Mouse (Mus musculus) cerebellum, adult 2 months (tissue): ENCODE measurements at regions not wholly inside any gene's neighbourhood (a gene's known extent, or its start where the extent isn't known, plus 50 kb on each side); places are given as distances from the start of the nearest gene placed in this dataset.

Experiments used
- DNase-seq, 2 experiments: peaks; one replicate each; pipeline ENCODE4 v3.0.0; 2021
- H3K27ac ChIP-seq: fragments of 200-500 bp; 2 replicates; pipeline ENCODE4 v1.5.1; 2012; ENCODE audit warnings: low read length, control low read depth, inconsistent platforms; ENCODE audit not compliant: insufficient read depth
- H3K27me3 ChIP-seq: fragments of 200-500 bp; 2 replicates; pipeline ENCODE4 v1.6.1; 2012; ENCODE audit warnings: inconsistent platforms, mild to moderate bottlenecking, low read length, moderate library complexity; ENCODE audit not compliant: control insufficient read depth, insufficient read depth
- H3K4me1 ChIP-seq: fragments of 200-500 bp; 2 replicates; pipeline ENCODE4 v1.6.1; 2011; ENCODE audit warnings: low read length; ENCODE audit not compliant: control insufficient read depth, insufficient read depth
- H3K4me3 ChIP-seq: fragments of 200-500 bp; replicated peaks from 2 replicates; pipeline ENCODE3; 2011; ENCODE audit warnings: mild to moderate bottlenecking, low read depth, low read length, control low read depth; ENCODE audit not compliant: insufficient read depth
- CTCF ChIP-seq: fragments of 200-500 bp; IDR thresholded peaks from 2 replicates; pipeline ENCODE4 v1.5.1; 2011; ENCODE audit warnings: low read depth, mild to moderate bottlenecking, control low read depth, low read length, moderate library complexity, borderline replicate concordance; ENCODE audit not compliant: insufficient read depth
- POLR2A ChIP-seq: fragments of 200-500 bp; IDR thresholded peaks from 2 replicates; pipeline ENCODE4 v1.6.1; 2011; ENCODE audit warnings: low read length, control low read depth, borderline replicate concordance; ENCODE audit not compliant: insufficient read depth
- WGBS: fragments of 180-500 bp; shearing (Covaris S2); methylation state at CpG from one replicate; pipeline ENCODE4 v1.1.7; 2018; 5-methylcytosine and 5-hydroxymethylcytosine counted together

DNA sequence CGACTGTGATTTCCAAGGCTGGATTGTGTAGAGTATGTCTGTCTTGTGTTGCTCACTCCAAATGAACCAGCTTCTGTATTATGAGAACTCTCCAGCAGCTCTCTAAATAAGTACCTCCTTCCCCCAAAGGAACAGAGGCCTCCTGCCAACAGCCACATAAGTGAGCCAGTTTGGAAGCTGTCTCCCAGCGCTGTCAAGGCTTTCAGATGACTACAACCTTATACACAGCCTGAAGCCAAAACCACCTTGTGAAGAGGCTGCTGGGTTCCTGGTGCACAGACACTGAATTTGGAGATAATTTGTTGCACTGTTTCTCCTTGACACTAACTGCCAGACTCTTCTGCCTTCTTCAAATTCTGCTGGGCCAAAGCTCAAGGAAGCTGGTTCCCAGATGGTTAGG, 125.4 kb upstream of the Clstn2 start:
- WGBS, result 55% methylated on average over 2 of the region's 2 CpGs
- Histone ChIP-seq H3K4me1 (no peaks in the 10 kb centered on the region), H3K27ac (no peak overlapping the region), H3K4me3 (no peak overlapping the region), H3K27me3 (no peaks in the 10 kb centered on the region)
- TF ChIP-seq CTCF, result no peak
- DNase-seq, result peak in 1 of 2 experiments; percentile 10

DNA sequence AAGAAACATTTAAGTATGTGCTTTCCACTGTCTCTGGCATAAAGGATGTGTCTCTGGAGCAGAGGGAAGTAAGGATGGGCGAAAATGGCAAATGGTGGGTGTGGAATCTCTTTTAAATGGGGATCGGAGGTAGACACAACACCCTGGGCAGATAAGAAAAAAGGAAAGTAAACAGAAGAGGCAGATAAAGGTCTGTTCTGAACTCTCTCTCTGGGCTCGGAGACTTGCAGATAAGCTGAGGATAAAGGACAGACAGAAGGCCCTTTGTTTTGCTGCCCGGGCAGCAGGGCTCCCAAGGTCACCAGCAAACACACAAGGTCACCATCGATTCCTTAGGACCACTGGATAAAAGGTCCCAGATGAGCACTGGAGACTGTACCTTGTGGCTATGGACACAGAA, 122.7 kb upstream of the Nmnat3 start:
- H3K27ac ChIP-seq, result no peak overlapping the region

DNA sequence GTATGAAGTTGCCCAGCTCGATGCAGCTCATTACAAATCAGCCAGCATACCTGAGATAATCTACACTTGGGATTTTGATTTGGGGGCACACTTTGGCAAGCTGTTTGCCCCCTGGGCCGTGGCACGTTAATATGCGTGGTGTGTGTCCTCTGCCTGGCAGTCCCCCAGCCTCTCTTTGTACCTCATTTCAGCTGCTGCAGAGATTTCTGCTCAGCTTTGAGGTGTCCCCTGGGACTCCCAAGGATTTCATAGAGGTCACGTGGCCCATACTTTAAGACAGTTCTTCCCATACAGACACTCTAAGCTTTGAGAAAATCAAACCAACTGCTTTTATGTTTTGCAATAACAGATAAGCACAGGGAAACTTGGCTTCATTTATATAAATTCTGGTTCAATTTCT, 113.2 kb upstream of the Nmnat3 start:
- WGBS, result 45% methylated on average over 5 of the region's 5 CpGs
- Histone ChIP-seq H3K4me1 (no peaks in the 10 kb centered on the region), H3K4me3 (no peak overlapping the region), H3K27me3 (no peaks in the 10 kb centered on the region), H3K27ac (no peak overlapping the region)
- no peak for DNase-seq
- no peak for TF ChIP-seq CTCF
- no peak for TF ChIP-seq POLR2A

More for the DNA sequence above, 122.7 kb upstream of the Nmnat3 start:
- TF ChIP-seq POLR2A (no peak), CTCF (no peak)
- DNase-seq, result no peak
- H3K4me1 ChIP-seq, result no peaks in the 10 kb centered on the region
- WGBS, result 62% methylated on average over 5 of the region's 5 CpGs
- no peak overlapping the region for H3K4me3 ChIP-seq
- no peaks in the 10 kb centered on the region for H3K27me3 ChIP-seq

GRCm38 (mm10) chr9:98176701-98177380, 110.4 kb upstream of the Nmnat3 start:
- 61% methylated on average over 7 of the region's 7 CpGs for WGBS
- no peak for DNase-seq
- H3K4me1 ChIP-seq, result no peaks in the 10 kb centered on the region; the same call in 1 of the 2 replicates
- H3K27me3 ChIP-seq, result no peaks in the 10 kb centered on the region
- H3K4me3 ChIP-seq, result no peak overlapping the region
- no peak overlapping the region for H3K27ac ChIP-seq
- TF ChIP-seq CTCF, result no peak
- TF ChIP-seq POLR2A, result no peak

- no peaks in the 10 kb centered on the region; the same call in 1 of the 2 replicates for H3K4me1 ChIP-seq
- H3K27me3 ChIP-seq, result no peaks in the 10 kb centered on the region
- peak; percentile 52 to 70 for DNase-seq
- no peak overlapping the region for H3K27ac ChIP-seq
- no peak overlapping the region for H3K4me3 ChIP-seq
- WGBS, result 11% methylated on average over 4 of the region's 4 CpGs
- TF ChIP-seq POLR2A (no peak), CTCF (no peak)
These were observed 106.5 kb upstream of the Nmnat3 start for GRCm38 (mm10) chr9:98180766-98181165.

- 0 out of 2 replicates have a peak, but pooled peaks cover 6% of the 10 kb centered on the region for H3K4me1 ChIP-seq
- no peak overlapping the region for H3K4me3 ChIP-seq
- H3K27ac ChIP-seq, result no peak overlapping the region
- WGBS, result 26% methylated on average over 10 of the region's 10 CpGs
- no peak for TF ChIP-seq POLR2A
- TF ChIP-seq CTCF, result no peak
- DNase-seq, result peak in 1 of 2 experiments; percentile 8
- H3K27me3 ChIP-seq, result no peaks in the 10 kb centered on the region; the same call in 1 of the 2 replicates
These were observed 100.4 kb upstream of the Nmnat3 start for GRCm38 (mm10) chr9:98186757-98187300.

- no peaks in the 10 kb centered on the region; the same call in 1 of the 2 replicates for H3K4me1 ChIP-seq
- peak in 1 of 2 experiments; percentile 32 for DNase-seq
- no peak overlapping the region for H3K4me3 ChIP-seq
- 68% methylated on average over 2 of the region's 2 CpGs for WGBS
- no peak for TF ChIP-seq CTCF
- no peak for TF ChIP-seq POLR2A
- no peak overlapping the region for H3K27ac ChIP-seq
- H3K27me3 ChIP-seq, result no peaks in the 10 kb centered on the region; the same call in 1 of the 2 replicates
These were observed 92.9 kb upstream of the Nmnat3 start for GRCm38 (mm10) chr9:98194356-98194755.

DNA sequence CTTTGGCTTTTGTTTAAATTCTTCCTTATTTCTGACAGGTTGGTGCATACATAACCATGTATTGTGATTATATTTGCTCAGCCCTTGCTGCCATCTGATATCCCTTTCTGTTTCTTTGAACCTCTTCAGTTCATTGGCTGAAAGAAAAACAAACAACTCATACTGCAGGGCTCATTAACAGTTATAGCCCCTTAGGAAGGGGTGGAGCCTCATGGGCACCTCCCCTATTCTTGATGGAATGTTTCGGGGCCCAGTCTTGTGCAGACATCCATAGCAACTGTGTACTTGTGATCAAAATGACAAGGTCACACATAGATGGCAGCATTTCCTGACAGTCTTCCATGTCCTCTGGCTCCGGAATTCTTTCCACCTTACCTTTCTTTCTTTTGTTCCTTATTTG, 68.4 kb upstream of the Nmnat3 start:
- TF ChIP-seq POLR2A (no peak), CTCF (no peak)
- no peaks in the 10 kb centered on the region; the same call in 1 of the 2 replicates for H3K27me3 ChIP-seq
- DNase-seq, result no peak
- H3K27ac ChIP-seq, result no peak overlapping the region
- no peaks in the 10 kb centered on the region for H3K4me1 ChIP-seq
- H3K4me3 ChIP-seq, result no peak overlapping the region
- WGBS, result 85% methylated on average over 2 of the region's 2 CpGs
